Mouse (Mus musculus) limb, embryonic 10.5 days (tissue): ENCODE data around the gene Bmp6. TPM values are rescaled to one million over a fixed set of nuclear protein-coding genes. Genes with fewer than 3 reads are reported as not detected.
A peak's percentile ranks its signal among the peaks of the same experiment; 100 is the strongest.

Source experiments
- DNase-seq: peaks from one replicate; pipeline ENCODE4 v3.0.0-alpha.2; 2017; ENCODE audit warnings: low spot score
- H3K27ac ChIP-seq: fragments of 300-500 bp; sonication (generic); 2 replicates; pipeline ENCODE4 v1.5.1; 2016; ENCODE audit warnings: mild to moderate bottlenecking
- H3K27me3 ChIP-seq: fragments of 300-500 bp; sonication (generic); 2 replicates; pipeline ENCODE4 v1.6.1; 2016; ENCODE audit warnings: low read depth, mild to moderate bottlenecking; ENCODE audit not compliant: poor library complexity, severe bottlenecking
- H3K36me3 ChIP-seq: fragments of 300-500 bp; sonication (generic); 2 replicates; pipeline ENCODE4 v1.6.1; 2016; ENCODE audit warnings: mild to moderate bottlenecking, moderate library complexity
- H3K4me1 ChIP-seq: fragments of 300-500 bp; sonication (generic); 2 replicates; pipeline ENCODE4 v1.6.1; 2016
- H3K4me3 ChIP-seq: fragments of 300-500 bp; sonication (generic); 2 replicates; pipeline ENCODE4 v1.5.1; 2016; ENCODE audit warnings: mild to moderate bottlenecking, moderate library complexity
- H3K9me3 ChIP-seq: fragments of 300-500 bp; sonication (generic); replicated peaks from 2 replicates; pipeline ENCODE4 v1.6.1; 2016; ENCODE audit warnings: mild to moderate bottlenecking
- WGBS: fragments of 180-500 bp; shearing (Covaris S2); methylation state at CpG from one replicate; pipeline ENCODE4 v1.1.7; 2016; 5-methylcytosine and 5-hydroxymethylcytosine counted together
- polyA plus RNA-seq: library from polyadenylated mRNA; unstranded; fragments of >200 nt; fragmentation: Nextera tagmentation; extraction: Ambion mirVana; gene quantifications from 2 replicates; pipeline ENCODE4 v1.2.1, GENCODE M21; 2016

Gene Bmp6
- polyA plus RNA-seq, 1 experiment from 2014 or later = 0.30 TPM

DNA sequence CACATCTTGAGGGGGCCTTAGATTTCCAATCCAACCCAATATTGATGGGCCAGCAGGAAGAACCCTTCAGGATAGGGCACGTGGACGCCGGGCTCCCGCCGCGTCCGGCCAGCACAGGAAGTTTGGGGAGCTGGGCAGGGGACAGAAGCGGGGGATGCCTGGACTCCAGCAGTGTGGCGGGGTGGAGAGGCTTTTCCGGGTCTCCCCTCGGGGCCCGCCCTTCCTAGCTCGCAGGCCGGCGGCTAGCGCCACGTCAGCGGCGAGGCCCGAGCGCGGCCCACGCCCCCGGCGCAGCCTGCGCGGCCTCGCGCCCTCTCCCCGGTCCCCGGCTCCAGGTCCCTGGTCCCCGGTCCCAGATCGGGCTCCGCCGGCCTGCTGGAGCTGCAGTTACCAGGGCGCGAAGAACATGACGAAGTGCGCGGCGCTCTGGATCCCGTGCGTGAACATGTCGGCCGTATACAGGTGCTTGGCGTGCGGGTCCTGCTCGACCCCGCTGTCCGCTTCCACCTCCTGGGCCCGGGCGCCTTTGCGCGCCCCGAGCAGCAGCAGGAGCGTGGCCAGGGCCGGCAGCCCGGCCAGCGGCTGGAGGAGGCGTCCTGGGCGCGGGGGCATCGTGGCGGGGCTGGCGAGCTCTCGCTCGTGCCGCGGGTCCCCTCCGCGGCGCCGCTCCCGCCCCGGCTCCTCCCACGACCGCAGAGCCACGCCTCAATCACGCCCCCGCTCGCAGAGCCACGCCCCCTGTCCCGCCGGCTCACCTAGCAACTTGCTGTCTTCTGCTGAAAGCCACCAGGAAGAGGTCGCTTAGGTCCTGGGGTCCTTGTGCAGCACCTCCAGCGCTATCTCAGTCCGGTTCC, 183.1 kb downstream of the Bmp6 start:
- Histone ChIP-seq H3K4me1 (peaks cover 29% of the 10 kb centered on the region), H3K9me3 (no peaks in the 10 kb centered on the region), H3K4me3 (peak overlapping the region; percentile 80), H3K36me3 (peaks cover 24% of the 10 kb centered on the region), H3K27ac (peak overlapping the region; percentile 93), H3K27me3 (peaks cover 7% of the 10 kb centered on the region; the same call in 1 of the 2 replicates)
- DNase-seq = peak; percentile 91
- WGBS = under 1% methylated on average over 78 of the region's 87 CpGs

DNA sequence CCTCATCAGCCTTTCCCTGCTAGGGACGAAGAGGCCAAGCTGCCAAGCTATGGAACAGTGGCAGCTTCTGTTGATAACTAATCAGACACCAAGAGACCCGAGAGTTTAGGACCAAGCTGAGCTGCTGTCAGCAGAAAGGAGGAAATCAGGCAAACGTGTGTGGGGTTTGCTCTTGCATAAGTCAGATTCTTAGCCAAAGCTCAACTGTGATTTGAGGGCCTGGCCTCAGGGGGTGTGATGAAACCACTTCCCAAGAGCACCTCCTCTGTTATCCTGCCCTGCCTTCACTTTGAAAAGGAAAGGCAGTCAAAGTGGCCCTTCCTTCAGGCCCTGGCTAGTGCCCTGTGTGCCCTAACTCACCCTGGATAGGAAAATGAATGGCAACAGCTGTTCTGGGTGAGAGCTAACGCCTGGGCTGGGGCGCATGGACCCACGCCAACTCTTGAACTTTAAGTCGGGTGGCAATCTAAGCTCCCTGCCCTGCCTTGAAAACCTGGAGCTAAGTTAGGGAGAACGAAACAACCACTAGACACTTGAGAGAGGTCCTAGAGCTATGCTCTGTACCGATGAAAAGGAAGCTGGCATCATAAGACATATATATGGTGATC, 183.9 kb downstream of the Bmp6 start, which contains the start of gene Txndc5:
TSS of gene Txndc5 (minus strand) at position 138 of the 608 bp plus-strand sequence.
- Histone ChIP-seq H3K27me3 (peaks cover 7% of the 10 kb centered on the region; the same call in 1 of the 2 replicates), H3K36me3 (peaks cover 17% of the 10 kb centered on the region), H3K27ac (peak within 1 kb of the TSS; percentile 93), H3K9me3 (no peaks in the 10 kb centered on the region), H3K4me1 (peaks cover 29% of the 10 kb centered on the region), H3K4me3 (peak within 1 kb of the TSS; percentile 80)
- no peak for DNase-seq
- 60% methylated on average over 9 of the region's 9 CpGs for WGBS

DNA sequence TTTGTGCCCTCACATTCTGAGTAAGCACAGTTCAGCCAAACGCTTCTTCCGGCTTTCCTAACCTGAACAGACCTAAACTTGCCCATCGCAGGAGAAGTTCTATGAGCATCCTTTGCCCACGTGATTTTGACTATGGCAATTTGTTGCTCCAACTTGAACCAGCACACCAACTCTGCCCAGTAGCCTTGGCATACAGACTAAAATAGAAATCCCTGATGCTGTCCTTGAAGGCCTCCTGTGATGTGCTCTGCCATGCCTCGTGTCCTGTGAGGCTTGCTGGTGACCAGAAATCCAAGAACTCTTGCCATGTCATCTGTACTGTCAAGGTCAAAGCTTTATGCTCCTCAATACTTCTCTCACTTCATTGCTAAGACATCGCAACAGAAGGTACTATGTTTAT, 184.7 kb downstream of the Bmp6 start:
- Histone ChIP-seq H3K27me3 (peaks cover 7% of the 10 kb centered on the region; the same call in 1 of the 2 replicates), H3K27ac (no peak overlapping the region), H3K9me3 (no peaks in the 10 kb centered on the region), H3K36me3 (peaks cover 12% of the 10 kb centered on the region), H3K4me3 (no peak overlapping the region), H3K4me1 (peaks cover 29% of the 10 kb centered on the region)
- DNase-seq = no peak
- 89% methylated on average over 6 of the region's 6 CpGs for WGBS

DNA sequence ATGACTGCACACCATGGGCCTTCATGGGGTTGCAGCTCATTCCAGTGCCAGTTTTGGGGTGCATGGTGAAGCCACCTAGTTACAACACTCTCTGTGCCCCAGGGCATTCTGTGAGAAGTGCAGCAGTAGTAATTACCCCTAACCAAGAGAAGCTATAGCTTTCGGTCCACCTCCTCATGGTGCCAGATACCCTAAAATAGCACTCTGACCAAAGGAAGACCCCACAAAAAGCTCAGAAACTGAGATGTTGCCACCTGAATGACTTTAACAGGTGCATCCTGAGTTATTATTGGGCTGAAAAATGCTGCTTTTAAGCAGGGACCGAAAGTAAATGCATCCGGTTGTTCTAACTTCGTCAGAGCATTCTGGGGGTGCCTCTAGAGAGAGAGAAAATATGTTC, 186.6 kb downstream of the Bmp6 start:
- Histone ChIP-seq H3K27me3 (peaks cover 7% of the 10 kb centered on the region; the same call in 1 of the 2 replicates), H3K36me3 (no peaks in the 10 kb centered on the region), H3K4me3 (no peak overlapping the region), H3K4me1 (peaks cover 19% of the 10 kb centered on the region), H3K9me3 (no peaks in the 10 kb centered on the region), H3K27ac (no peak overlapping the region)
- WGBS = 95% methylated on average over 4 of the region's 4 CpGs
- DNase-seq = no peak

DNA sequence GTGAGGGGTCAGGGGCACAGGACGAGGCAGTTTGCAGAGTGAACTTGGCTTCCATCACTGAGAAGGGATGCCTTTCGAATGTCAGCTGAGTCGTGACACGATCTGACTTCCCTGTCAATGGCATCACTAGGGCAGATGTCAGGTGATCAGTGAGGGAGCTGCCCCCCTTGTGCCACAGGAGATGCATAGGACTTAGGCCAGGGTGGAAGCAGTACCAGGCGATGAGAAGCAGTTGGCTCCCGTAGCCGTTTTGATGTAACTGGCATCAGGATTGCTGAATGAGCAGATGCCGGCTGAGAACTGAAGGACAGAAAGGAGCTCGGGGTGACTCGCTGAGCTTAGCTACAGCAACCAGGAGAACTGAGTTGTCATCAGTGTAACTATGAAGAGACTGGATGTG, 188.6 kb downstream of the Bmp6 start:
- Histone ChIP-seq H3K36me3 (no peaks in the 10 kb centered on the region), H3K9me3 (no peaks in the 10 kb centered on the region), H3K4me1 (peaks cover 6% of the 10 kb centered on the region), H3K27ac (no peak overlapping the region), H3K4me3 (no peak overlapping the region), H3K27me3 (peaks cover 7% of the 10 kb centered on the region; the same call in 1 of the 2 replicates)
- WGBS = 85% methylated on average over 10 of the region's 10 CpGs
- no peak for DNase-seq

DNA sequence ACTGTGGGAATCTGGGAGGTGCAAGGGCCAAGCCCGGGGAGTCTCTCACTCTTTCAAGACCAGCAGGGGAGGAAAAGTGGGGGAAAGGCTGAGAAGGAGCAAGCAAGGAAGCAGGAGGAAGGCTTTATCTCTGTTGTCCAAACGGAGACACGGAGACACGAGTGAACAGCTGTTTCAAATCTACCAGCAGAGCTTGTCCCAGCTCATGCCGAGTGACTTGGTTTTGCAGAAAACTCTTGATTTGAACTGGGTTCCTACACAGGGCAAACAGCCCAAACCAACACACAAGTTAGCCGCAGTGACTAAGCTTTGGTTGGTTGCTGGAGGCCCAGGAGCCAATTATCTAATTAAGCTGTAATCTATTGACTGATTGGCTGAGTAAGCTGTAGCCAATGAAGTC, 189.1 kb downstream of the Bmp6 start:
- H3K4me1 ChIP-seq = peaks cover under 1% of the 10 kb centered on the region
- H3K9me3 ChIP-seq = no peaks in the 10 kb centered on the region
- H3K4me3 ChIP-seq = no peak overlapping the region
- no peak overlapping the region for H3K27ac ChIP-seq
- H3K36me3 ChIP-seq = no peaks in the 10 kb centered on the region
- no peak for DNase-seq
- peaks cover 7% of the 10 kb centered on the region; the same call in 1 of the 2 replicates for H3K27me3 ChIP-seq
- 44% methylated on average over 6 of the region's 6 CpGs for WGBS

DNA sequence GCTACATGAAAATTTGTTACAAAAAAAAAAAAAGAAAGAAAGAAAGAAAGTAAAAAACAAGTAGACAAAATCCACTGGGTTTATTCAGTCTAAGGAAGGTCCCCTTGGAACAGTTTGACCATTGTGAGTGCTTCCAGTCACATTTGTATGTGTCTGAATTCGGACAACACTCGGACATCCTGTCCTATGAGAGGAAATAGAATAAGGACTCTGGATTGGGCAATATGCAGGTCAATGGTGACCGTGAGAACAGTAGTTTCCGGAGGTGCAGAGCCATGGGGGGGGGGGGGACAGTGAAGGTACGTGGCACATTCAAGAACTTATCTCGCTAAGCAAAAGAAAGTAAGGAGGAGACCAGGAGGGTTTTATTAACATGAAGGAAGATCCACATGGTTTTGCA, 189.8 kb downstream of the Bmp6 start:
- no peaks in the 10 kb centered on the region for H3K4me1 ChIP-seq
- 87% methylated on average over 6 of the region's 6 CpGs for WGBS
- peaks cover 7% of the 10 kb centered on the region; the same call in 1 of the 2 replicates for H3K27me3 ChIP-seq

DNA sequence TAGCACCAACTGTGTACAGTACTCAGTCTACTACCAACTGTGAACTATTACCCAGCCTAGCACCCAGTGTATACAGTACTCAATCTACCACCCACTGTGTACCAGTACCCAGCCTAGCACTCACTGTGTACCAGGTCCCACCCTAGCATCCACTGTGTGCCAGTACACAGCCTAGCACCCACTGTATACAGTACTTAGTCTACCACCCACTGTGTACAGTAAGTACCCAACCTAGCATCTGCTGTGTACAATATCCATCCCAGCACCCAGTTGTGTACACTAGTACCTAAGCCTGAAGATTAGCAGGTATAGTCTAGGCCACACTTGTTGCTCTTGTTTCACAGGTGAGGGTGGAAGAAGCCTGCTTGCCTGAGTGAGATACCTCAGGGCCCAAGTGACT, 192.6 kb downstream of the Bmp6 start:
- Histone ChIP-seq H3K27me3 (no peaks in the 10 kb centered on the region), H3K4me3 (no peak overlapping the region), H3K27ac (no peak overlapping the region), H3K9me3 (no peaks in the 10 kb centered on the region), H3K36me3 (no peaks in the 10 kb centered on the region), H3K4me1 (no peaks in the 10 kb centered on the region)
- DNase-seq = no peak

More for the DNA sequence above, 189.8 kb downstream of the Bmp6 start:
- Histone ChIP-seq H3K27ac (no peak overlapping the region), H3K36me3 (no peaks in the 10 kb centered on the region), H3K4me3 (no peak overlapping the region), H3K9me3 (no peaks in the 10 kb centered on the region)
- no peak for DNase-seq

DNA sequence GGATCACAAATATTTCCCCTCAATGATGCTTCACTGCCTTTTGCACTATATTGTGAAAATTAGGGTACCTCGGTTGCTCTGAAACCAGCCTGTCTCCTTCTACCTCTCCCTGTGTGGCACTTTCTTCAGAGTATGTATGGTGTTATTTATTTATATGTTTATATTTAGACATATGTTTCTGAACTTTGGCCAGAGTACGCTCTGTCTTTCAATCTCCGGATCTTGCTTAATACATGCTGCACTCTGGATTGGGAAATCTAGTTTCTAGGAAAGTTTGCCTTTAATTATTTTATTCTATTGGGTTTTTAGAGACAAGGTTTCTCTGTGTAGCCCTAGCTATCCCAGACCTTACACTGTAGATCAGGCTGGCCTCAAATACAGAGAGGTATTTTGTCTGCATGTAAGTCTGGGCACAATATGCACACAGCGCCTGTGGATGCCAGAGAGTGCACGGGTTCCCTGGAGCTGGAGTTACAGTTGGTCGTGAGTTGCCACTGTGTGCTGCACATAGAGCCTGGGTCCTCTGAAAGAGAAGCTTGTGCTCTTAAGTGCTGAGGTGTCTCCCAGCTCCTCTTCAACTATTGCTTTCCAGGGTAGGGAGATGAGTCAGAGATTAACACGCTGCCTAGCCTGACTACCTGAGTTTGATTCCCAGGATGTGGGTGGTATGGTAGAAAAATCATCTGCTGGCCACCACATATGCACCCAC, 194.4 kb downstream of the Bmp6 start:
- no peaks in the 10 kb centered on the region for H3K27me3 ChIP-seq
- no peaks in the 10 kb centered on the region for H3K9me3 ChIP-seq
- H3K27ac ChIP-seq = no peak overlapping the region
- no peak for DNase-seq
- WGBS = 91% methylated on average over 7 of the region's 7 CpGs
- no peaks in the 10 kb centered on the region for H3K4me1 ChIP-seq
- H3K36me3 ChIP-seq = no peaks in the 10 kb centered on the region
- no peak overlapping the region for H3K4me3 ChIP-seq

DNA sequence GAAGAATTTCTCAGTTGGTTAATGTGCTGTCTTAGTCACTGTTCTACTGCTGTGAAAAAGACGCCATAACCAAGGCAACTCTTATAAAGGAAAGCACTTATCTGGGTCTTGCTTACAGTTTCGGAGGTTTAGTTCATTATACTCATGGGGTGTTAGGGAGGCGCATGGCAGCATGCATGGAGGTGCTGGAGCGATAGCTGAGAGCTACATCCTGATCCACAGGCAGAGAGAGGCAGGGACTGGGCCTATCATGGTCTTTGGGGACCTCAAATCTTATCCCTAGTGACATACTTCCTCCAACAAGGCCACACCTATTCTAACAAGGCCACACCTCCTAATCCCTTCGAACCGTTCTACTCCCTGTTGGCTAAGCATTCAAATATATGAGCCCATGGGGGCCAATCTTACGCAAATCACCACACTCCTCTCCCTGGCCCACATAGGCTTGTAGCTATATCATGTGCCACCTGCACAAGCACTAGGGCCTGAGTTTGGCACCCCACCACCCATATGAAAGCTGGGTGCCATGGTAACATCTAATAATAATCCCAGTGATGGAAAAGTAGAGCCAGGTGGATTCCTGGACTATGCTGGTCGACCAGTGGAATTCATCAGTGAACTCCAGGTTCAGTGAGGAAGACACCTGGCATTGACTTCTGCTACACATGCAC, 198.7 kb downstream of the Bmp6 start:
- Histone ChIP-seq H3K4me3 (no peak overlapping the region), H3K27ac (no peak overlapping the region), H3K9me3 (no peaks in the 10 kb centered on the region), H3K36me3 (no peaks in the 10 kb centered on the region), H3K27me3 (no peaks in the 10 kb centered on the region), H3K4me1 (no peaks in the 10 kb centered on the region)
- WGBS = 93% methylated on average over 8 of the region's 8 CpGs
- no peak for DNase-seq

DNA sequence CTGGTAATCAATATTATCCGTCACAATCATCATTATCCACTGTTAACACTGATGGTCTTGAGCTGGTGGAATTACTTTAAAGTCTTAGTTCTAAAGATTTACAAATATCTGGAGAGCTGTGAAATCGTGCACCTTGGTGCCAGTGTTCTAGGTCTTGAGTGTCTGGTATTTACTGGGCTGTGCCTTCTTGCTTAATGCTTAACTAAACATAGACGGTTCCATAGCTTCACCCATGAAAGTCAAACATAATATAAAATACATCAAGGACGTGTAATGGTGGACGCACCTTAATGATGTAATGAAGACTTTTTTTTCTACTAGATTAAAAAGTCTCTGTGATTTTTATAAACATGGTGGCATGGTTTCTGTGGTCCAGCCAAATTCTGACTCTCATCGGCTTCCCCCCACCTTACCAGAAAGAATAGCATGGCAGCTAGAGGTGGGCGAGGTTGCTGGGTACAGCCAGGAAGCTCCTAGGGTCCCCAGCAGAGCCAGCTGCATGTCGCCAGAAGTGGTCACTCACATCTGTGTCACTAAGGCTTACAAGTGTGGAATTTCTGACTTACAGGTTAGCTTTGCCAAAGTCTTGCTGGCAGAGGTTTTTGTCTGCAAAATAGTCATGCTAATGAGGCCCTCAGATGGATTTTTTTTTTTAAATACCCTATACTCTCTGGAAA, 200.0 kb downstream of the Bmp6 start:
- Histone ChIP-seq H3K36me3 (no peaks in the 10 kb centered on the region), H3K4me1 (no peaks in the 10 kb centered on the region), H3K9me3 (no peaks in the 10 kb centered on the region), H3K27ac (no peak overlapping the region), H3K27me3 (no peaks in the 10 kb centered on the region), H3K4me3 (no peak overlapping the region)
- DNase-seq = no peak
- whole genome bisulfite sequencing = 84% methylated on average over 8 of the region's 8 CpGs

DNA sequence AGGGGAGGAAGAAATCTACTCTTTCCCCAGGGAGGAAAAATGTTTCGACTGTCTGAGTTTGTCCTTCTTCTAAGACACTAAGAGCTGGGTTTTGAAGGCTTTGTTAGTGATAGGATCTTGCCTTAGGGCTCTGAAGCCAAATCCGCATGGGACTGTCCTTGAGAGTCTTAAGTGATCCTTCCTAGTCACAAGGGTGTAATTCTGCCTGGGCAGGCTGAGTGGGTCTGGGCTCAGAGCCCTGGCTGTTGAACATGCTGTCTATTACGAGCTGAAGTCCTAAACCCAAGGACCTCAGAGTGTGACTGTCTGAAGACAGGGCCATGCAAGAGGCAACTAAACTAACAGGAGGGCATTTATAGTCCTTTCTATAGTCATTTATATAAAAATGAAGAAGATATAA, 200.6 kb downstream of the Bmp6 start:
- H3K4me3 ChIP-seq = no peak overlapping the region
- 69% methylated on average over 3 of the region's 3 CpGs for WGBS
- DNase-seq = no peak
- H3K4me1 ChIP-seq = no peaks in the 10 kb centered on the region
- no peak overlapping the region for H3K27ac ChIP-seq
- H3K36me3 ChIP-seq = no peaks in the 10 kb centered on the region
- no peaks in the 10 kb centered on the region for H3K27me3 ChIP-seq
- no peaks in the 10 kb centered on the region for H3K9me3 ChIP-seq
